Mouse (Mus musculus): ENCODE measurements around the gene Shisa3. TPM values are rescaled to one million over a fixed set of nuclear protein-coding genes. Genes with fewer than 3 reads are reported as not detected.

Gene Shisa3
- 0.37 and 0.78 TPM in 2 replicates for polyA plus RNA-seq (2012; rRNA removed)

GRCm38 (mm10) chr5:67607804-67608673, at the start of gene Shisa3:
Gene Shisa3, plus strand, starts transcription at chr5:67607882.
- no peak for DNase-seq (ENCODE audit: low spot score)

DNA sequence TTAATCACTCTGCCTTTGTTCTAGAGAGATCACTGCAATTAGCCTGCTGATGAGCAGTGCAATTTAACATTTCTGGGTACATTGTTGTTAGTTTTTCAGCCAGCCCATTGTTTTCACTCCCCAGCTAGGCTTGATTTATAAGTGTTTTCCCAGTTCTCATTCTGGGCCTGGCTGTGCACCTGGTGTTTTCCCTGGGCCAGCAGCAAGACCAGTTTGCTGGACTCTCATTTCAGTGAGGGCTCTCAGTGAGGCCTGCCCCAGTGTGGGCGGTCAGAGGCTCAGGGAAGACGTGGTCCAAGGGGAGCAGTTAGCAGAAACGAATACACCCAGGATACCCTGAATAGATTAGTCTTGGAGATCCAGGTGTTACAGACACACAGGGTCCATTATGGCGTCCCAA, 49.0 kb upstream of the Shisa3 start:
- DNase-seq (ENCODE audit: low spot score): no peak

- no peak for DNase-seq (ENCODE audit: low spot score)
These were observed 48.6 kb upstream of the Shisa3 start for GRCm38 (mm10) chr5:67559063-67559462.

- no peak for DNase-seq (ENCODE audit: low spot score)
These were observed 35.0 kb upstream of the Shisa3 start for GRCm38 (mm10) chr5:67572552-67573155.

DNA sequence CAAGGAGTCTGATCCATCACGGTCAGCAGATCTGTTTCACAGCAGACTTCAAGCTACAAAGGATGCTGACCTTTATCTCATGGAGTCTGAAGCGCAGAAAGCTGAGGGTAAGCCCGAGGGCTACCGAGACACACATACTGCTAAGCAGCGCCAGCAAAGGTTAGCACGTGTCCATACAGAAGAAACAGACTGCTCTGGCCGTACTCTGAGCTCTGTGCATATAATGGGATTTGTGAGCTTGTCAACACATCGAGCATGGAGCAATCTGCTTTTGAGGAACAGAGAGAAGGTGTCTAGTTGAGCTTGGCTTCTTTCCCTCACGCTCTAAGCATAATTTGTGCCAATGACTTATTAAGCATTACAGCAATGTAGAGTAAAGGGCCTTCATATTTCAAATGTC, 33.6 kb upstream of the Shisa3 start:
- no peak for DNase-seq (ENCODE audit: low spot score)

DNA sequence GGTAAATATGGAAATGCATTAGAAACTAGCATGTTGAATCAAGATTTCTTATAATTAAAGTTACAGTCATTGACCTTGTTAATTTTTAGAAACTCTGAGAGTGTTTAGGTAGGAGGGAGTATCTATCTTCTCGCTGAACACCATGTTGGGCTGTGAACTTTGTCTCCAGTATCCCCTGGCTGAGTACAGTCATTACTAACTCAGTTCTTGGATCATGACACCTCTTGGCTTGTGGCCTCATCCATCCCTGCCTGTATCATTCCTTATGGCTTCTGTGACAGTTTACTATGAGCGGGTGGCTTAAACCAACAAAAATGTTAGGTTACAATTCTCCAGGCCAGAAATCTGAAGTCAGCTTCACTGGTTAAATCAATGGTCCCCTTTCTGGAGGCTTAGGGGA, 32.0 kb upstream of the Shisa3 start:
- DNase-seq (ENCODE audit: low spot score): no peak

- no peak for DNase-seq (ENCODE audit: low spot score)
These were observed 27.7 kb upstream of the Shisa3 start for GRCm38 (mm10) chr5:67579725-67580633.

DNA sequence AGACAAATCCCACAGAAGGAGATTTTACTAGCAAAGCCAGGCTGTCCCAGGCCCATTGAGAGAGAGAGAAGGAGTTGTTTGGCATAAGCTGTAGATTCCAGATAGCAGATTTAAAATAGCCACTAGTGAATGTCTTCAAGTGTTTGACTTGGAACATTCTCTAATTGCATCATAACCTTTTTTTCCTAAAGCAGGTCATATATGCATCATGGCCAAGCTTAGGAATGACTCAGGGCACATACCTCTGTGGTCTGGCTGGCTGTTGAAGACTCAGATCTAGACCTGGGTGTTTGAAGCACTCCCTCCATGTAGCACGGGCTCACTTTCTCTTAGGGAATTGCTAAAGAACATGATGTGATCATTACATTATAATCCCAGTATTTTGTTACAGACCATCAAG, 12.6 kb upstream of the Shisa3 start:
- DNase-seq (ENCODE audit: low spot score): no peak

- no peak for DNase-seq (ENCODE audit: low spot score)
These were observed 12.1 kb upstream of the Shisa3 start for GRCm38 (mm10) chr5:67595629-67596028.

DNA sequence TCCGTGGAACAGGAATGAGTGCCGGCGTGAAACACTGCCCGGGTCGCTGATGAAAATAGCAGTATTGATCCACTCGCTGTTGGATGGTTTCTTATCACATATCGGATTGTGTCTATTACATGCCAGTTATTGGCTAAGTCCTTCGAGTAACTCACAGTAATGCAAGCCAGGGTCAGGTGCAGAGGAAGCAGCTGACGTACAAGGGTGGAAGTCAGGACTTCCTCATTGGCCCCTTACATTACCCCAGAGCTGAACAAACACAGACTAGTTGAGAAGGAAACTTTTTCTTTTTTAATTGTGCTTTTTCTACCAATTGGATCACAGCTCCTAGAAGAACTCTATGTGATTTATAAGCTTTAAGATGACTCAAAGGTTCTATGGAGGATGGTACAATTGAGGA, 7.7 kb upstream of the Shisa3 start:
- DNase-seq (ENCODE audit: low spot score): no peak

DNA sequence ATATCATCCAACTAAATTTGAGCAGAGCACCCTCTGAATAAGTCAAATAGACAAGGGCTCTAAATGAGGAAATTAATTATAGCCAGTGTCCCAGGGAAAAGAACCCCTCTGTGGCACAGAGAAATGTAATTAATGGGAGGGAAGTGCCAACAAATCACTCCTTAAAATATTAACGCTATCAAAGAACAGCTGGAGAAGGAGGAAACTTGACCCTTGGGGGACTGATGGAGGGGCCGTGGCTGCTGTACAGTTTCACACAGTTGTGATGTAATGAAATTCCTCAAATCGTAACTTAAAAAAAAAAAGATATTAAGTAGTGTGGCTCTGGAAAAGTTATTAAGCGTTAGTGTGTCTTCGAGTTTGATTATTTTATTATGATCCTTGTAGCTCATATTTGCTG, 1.7 kb upstream of the Shisa3 start:
- DNase-seq (ENCODE audit: low spot score): no peak

- DNase-seq (ENCODE audit: low spot score): peak; percentile 30
These were observed 522 bp upstream of the Shisa3 start for GRCm38 (mm10) chr5:67606916-67607803.

DNA sequence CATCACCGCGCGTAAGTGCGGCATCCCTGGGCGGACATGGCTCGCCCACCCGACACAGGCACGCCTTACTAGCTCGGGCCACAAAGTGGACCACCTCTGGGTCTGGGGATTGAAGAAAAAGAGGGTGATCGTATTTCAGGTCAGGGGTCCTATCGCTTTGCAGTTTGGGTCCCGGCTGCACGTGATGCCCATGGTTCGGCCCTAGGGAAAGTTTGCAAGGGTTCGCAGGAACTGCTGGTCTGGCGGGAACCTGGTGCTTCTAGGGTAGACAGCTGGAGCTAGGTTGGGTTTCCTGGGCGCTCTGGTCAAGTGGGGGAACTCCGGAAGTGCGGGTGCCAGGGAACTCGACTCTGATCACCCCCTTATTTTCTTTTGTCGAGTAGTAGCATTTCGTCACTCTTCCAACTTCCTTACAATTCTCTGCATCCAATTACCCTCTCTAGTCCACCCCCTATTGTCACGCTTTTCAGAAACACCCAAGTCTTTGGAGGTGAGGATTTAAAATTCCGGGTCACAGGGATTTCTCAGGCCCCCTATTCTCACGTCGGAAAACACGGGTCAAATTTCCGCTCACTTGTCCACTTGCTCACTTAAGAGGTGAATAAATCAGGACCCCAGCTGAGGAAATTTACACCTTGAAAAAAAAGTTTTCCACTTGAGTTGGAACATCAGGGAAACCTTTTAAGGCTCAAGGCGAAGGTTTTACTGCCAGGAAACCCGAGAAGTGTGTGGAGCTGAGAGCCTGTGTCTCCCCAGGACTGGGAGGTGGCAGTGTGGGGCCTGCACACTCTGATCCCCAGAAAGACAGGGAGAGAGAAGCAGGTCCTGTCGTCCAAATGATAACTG, 1.2 kb downstream of the Shisa3 start:
- DNase-seq (ENCODE audit: low spot score): no peak

- DNase-seq (ENCODE audit: low spot score): no peak
These were observed 1.8 kb downstream of the Shisa3 start for GRCm38 (mm10) chr5:67609520-67609837.

DNA sequence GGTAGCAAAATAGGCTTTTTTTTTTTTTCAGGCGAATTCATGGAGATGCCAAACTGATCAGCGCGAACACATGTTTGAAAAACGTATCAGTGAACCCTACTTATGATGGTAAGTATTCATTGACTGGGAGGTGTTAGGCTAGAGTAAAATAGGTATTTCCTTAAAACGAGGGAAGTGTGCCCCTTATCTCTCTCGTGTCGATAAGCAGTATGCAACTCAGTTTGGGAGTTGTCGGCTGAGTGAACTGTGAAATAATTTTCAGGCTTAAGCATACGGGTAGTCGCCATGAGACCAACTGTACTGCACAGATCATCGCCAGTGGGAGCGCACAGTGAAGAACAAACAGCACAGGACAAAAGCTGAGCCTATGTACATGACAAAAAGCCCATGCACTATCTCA, 13.5 kb downstream of the Shisa3 start:
- DNase-seq (ENCODE audit: low spot score): no peak

DNA sequence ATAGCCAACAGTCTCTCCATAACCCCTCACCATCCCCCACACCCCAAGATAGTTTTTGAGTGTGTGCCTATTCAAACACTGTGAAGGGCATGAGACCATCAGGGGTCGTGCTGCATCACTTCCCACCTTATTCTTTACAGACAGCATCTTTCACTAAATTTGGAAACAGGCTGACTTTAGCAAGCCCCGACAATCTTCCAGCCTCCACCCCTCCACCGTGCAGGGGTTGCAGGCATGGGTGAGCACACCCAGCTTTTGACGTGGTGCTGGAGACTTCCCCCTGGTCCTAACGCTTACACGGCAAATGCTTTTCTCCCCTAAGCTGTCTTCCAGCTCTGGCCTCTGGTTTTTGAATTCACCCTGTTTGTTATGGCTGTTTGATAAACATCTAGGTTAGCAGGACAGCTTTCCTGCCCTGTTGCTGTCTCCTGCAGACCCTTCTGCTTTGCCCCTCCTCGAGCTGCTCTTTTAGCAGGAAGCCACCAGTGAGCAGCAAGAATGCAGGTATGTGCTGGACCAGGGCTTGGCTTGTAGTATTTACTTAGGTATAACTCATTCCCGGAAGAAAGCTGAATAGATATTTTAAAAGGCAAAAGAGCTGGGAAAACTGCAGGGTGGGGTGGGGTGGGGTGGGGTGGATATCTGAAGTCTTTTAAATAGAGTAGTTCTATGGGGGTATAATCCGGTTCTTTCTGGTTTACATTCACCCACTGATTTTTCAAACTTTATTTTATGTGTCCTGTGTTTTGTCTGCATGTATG, 20.7 kb downstream of the Shisa3 start:
- DNase-seq (ENCODE audit: low spot score): no peak

DNA sequence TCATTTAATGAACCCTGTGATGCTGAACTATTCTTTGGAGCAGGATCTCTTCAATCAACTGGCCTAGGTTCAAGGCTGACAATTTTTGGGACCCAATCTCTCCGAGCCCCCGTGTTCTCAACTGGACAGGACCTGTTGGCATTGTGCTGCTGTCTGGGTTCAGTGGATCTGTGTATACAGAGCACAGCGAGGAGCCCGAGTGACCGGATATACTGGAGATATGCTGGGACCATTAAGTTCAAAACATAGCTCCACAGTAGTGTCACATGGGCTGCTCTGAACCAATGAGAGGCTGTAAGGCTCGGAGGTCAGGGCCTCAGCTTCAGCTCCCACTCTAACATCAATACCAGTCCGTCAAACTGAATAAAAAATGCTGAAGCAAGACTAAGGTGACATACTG, 21.8 kb downstream of the Shisa3 start:
- DNase-seq (ENCODE audit: low spot score): no peak

DNA sequence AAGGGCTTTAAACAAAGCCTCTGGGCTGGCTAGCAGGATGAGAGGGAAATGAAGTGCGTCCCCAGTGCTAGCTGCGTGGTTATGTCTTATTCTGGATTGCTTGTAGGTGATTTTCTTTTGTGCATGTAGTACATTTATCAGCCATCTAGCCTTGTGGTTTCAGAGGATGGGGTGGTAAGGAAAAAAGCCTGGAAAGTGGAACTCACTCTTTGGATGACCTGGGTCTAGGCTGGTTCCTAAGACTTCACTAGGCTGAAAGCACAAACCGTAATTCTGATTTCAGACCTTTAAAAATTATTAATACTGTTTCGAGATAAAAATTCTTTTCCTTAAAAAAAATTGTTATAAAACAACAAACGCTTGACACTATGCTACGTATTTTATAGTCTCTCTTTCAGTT, 22.2 kb downstream of the Shisa3 start:
- DNase-seq (ENCODE audit: low spot score): no peak

DNA sequence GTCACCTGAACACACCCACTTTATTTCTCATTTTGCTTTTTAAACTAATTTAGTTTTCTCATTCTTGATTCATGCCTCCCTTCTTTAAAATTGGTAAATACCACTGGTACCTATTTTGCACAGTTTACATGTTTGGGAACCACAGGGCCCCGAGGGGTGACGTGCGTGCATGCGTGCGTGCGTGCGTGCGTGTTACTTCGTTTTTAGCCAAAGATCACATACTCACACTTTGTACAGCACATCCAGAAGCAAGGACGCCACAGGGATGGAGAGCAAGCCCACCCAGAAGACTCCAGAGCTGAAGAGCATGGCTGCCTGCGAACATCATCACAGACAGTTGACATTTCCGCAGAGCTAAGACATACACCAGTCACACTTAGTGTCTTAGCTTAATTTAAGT, 23.6 kb downstream of the Shisa3 start:
- DNase-seq (ENCODE audit: low spot score): no peak
